Mouse (Mus musculus) inflammation-experienced regulatory T-cells, adult 16 weeks (primary cell): ENCODE results near the gene Fgr. TPM values are rescaled to one million over a fixed set of nuclear protein-coding genes. Genes with fewer than 3 reads are reported as not detected.

ENCODE experiments used
- polyA plus RNA-seq: library from polyadenylated mRNA; unstranded; fragments of 100-300 nt; shearing (Covaris generic); gene quantifications from one replicate; pipeline ENCODE4 v1.2.1, GENCODE M21; 2017

Gene Fgr
- polyA plus RNA-seq = 5.7 TPM

DNA sequence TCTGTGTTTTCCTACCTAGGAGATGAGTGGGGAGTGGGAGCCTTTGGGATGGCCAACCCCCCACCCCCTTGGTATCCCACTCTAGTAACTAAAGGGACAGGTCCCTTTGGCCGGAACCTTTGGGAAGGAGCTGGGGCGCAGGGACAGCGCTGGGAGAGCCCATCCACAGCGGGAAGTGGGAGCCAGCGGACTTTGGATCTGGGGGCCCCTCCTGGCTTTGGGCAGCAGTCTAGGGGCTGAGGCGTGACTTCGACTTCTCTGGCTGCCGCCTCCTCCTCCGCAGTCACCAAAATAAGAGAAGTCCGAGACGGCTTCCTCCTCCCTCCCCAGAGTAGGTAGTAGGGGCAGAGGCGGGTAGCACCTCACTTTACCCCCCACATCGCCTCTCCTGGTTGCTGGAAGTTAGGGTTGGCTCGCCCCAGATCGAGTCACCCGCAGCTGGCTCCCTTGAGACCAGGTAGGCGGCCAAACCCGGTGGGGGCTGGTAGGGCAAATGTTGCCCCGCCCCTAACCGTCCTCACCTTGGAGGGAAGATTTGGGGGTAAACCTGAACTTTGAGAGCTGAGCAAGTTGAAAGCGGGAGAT is at the start of gene Fgr:
Fgr (plus strand) TSS at position 282 of the 585 bp plus-strand sequence.

DNA sequence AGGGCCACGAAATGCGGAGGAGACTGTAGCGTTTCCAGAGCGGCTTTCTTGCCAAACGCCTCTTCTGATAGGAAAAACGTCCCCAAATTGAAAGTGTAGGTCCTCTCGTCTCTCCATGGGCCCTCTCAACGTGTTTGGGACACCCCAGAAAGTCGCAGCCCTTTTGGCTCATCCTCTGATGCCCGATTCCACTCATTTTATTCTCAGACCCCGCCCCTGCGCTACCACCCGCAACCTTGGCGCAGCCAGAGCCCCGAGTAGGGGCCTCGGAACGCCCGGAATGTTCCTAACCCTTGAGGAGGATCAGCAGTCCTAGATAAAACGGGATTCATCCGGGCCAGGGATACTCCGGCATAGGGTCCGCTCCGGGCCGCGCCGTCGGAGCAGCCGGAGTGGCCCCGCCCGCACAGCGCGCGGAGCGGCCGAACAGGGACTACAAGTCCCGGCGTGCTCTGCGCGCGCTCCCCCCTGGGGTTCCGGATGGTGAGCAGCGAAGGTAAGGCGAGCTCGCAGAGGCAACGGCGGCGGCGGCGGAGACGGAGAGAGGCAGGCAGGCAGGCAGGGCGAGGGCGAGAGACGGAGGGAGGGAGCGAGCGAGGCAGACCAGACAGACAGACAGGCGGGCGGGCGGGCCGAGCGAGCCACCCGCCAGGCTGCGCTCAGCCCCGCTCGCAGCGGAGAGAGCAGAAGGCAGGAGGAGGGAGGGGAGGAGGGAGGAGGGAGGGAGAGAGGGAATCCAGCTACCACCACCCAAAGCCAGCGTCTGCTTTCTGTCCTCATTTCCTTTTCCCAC is 37.3 kb downstream of the Fgr start, which contains the start of gene Ahdc1:
Ahdc1 (plus strand) TSS at position 233 of the 793 bp plus-strand sequence.

Other genes starting within 250 kb of the Fgr start
- 8.1 TPM for gene Xkr8, start 241.5 kb upstream of the Fgr start, polyA plus RNA-seq
- 2.6 TPM for gene Smpdl3b, start 216.8 kb upstream of the Fgr start, polyA plus RNA-seq
- 69.4 TPM for gene Rpa2, start 205.8 kb upstream of the Fgr start, polyA plus RNA-seq
- gene Themis2, start 177.7 kb upstream of the Fgr start, polyA plus RNA-seq = 3.1 TPM
- gene Ppp1r8, start 130.9 kb upstream of the Fgr start, polyA plus RNA-seq = 55.3 TPM
- gene Stx12, start 89.6 kb upstream of the Fgr start, polyA plus RNA-seq = 44.6 TPM
- gene Fam76a, start 51.5 kb upstream of the Fgr start, polyA plus RNA-seq = 27.1 TPM
- 6.7 TPM for gene Ahdc1, start 37.2 kb downstream of the Fgr start, polyA plus RNA-seq
- 95.9 TPM for gene Wasf2, start 156.4 kb downstream of the Fgr start, polyA plus RNA-seq
- gene Cd164l2, start 238.0 kb downstream of the Fgr start, polyA plus RNA-seq = not detected
- gene Gpr3, start 238.4 kb downstream of the Fgr start, polyA plus RNA-seq = not detected